Mouse (Mus musculus) MEL (cell line): ENCODE measurements at regions not wholly inside any gene's neighbourhood (a gene's known extent, or its start where the extent isn't known, plus 50 kb on each side); places are given as distances from the start of the nearest gene placed in this dataset.

Source experiments
- DNase-seq: peaks from one replicate; pipeline ENCODE4 v3.0.0; 2011; ENCODE audit warnings: low read depth, low spot score
- H3K27ac ChIP-seq: 2 replicates; pipeline ENCODE4 v1.5.1; 2012; ENCODE audit warnings: low read depth, mild to moderate bottlenecking, control low read depth, low read length, moderate library complexity; ENCODE audit not compliant: control insufficient read depth
- H3K27me3 ChIP-seq, 2 experiments: fragments of 150-350 bp in 1 of 2; sonication (generic) in 1 of 2; 2 replicates each; pipeline ENCODE4 v1.6.1; 2012; ENCODE audit warnings: low read length in 2 of 2, mild to moderate bottlenecking in 2 of 2, improper control_type of control experiment in 1 of 2, moderate library complexity in 1 of 2; ENCODE audit not compliant: insufficient read depth in 2 of 2, control insufficient read depth in 1 of 2
- H3K36me3 ChIP-seq, 2 experiments: 2 replicates each; pipeline ENCODE4 v1.6.1; 2012 to 2014; ENCODE audit warnings: low read length in 2 of 2, improper control_type of control experiment in 1 of 2, inconsistent platforms in 1 of 2, mild to moderate bottlenecking in 1 of 2; ENCODE audit not compliant: insufficient read depth in 2 of 2, control insufficient read depth in 1 of 2
- H3K4me1 ChIP-seq, 2 experiments: fragments of 150-350 bp in 1 of 2; sonication (generic) in 1 of 2; 2 replicates each; pipeline ENCODE4 v1.6.1; 2012; ENCODE audit warnings: low read length in 2 of 2, improper control_type of control experiment in 1 of 2, mild to moderate bottlenecking in 1 of 2; ENCODE audit not compliant: insufficient read depth in 2 of 2, control insufficient read depth in 1 of 2
- H3K4me3 ChIP-seq, 2 experiments: fragments of 150-350 bp in 1 of 2; sonication (generic) in 1 of 2; 2 replicates each; pipeline ENCODE4 v1.5.1; 2012; ENCODE audit warnings: low read depth in 2 of 2, low read length in 2 of 2, mild to moderate bottlenecking in 2 of 2, moderate library complexity in 2 of 2, control low read depth in 1 of 2, improper control_type of control experiment in 1 of 2; ENCODE audit not compliant: control insufficient read depth in 1 of 2, insufficient read depth in 1 of 2
- H3K79me2 ChIP-seq: 2 replicates; pipeline ENCODE4 v1.6.1; 2012; ENCODE audit warnings: mild to moderate bottlenecking, low read length, moderate library complexity; ENCODE audit not compliant: control insufficient read depth, poor library complexity, insufficient read depth
- H3K9ac ChIP-seq: 2 replicates; pipeline ENCODE4 v1.6.1; 2012; ENCODE audit warnings: low read depth, mild to moderate bottlenecking, control low read depth, low read length, moderate library complexity; ENCODE audit not compliant: control insufficient read depth, poor library complexity, severe bottlenecking
- H3K9me3 ChIP-seq: fragments of 150-350 bp; sonication (generic); replicated peaks from 2 replicates; pipeline ENCODE4 v1.6.1; 2012; ENCODE audit warnings: mild to moderate bottlenecking, low read length, improper control_type of control experiment, moderate library complexity; ENCODE audit not compliant: insufficient read depth
- BHLHE40 ChIP-seq: IDR thresholded peaks from 2 replicates; pipeline ENCODE4 v1.6.1; 2012; ENCODE audit warnings: low read depth, mild to moderate bottlenecking, inconsistent platforms, low read length, improper control_type of control experiment, borderline replicate concordance
- CHD1 ChIP-seq: IDR thresholded peaks from 2 replicates; pipeline ENCODE4 v1.6.1; 2012; ENCODE audit warnings: low read depth, mild to moderate bottlenecking, inconsistent platforms, low read length, improper control_type of control experiment
- CHD2 ChIP-seq: IDR thresholded peaks from 2 replicates; pipeline ENCODE4 v1.6.1; 2011; ENCODE audit warnings: low read length, improper control_type of control experiment
- E2F4 ChIP-seq: IDR thresholded peaks from 2 replicates; pipeline ENCODE4 v1.6.1; 2011; ENCODE audit warnings: low read depth, low read length, improper control_type of control experiment, borderline replicate concordance
- ETS1 ChIP-seq: IDR thresholded peaks from 2 replicates; pipeline ENCODE4 v1.6.1; 2012; ENCODE audit warnings: low read depth, mild to moderate bottlenecking, inconsistent platforms, low read length, improper control_type of control experiment, moderate library complexity
- GABPA ChIP-seq: IDR thresholded peaks from 2 replicates; pipeline ENCODE4 v1.6.1; 2012; ENCODE audit warnings: low read depth, mild to moderate bottlenecking, inconsistent platforms, low read length, improper control_type of control experiment, moderate library complexity
- GATA1 ChIP-seq: IDR thresholded peaks from 2 replicates; pipeline ENCODE4 v1.6.1; 2011; ENCODE audit warnings: low read depth, low read length, improper control_type of control experiment
- KAT2A ChIP-seq: conservative IDR thresholded peaks from 2 replicates; pipeline ENCODE4 v1.6.1; 2012; ENCODE audit warnings: low read depth, low read length, improper control_type of control experiment, inconsistent platforms
- MAZ ChIP-seq: IDR thresholded peaks from 2 replicates; pipeline ENCODE4 v1.6.1; 2012; ENCODE audit warnings: low read depth, mild to moderate bottlenecking, inconsistent platforms, low read length, improper control_type of control experiment
- MEF2A ChIP-seq: IDR thresholded peaks from 2 replicates; pipeline ENCODE4 v1.6.1; 2014; ENCODE audit warnings: low read depth, mild to moderate bottlenecking, inconsistent platforms, low read length, improper control_type of control experiment; ENCODE audit not compliant: poor library complexity, insufficient replicate concordance, severe bottlenecking; ENCODE audit errors: extremely low read depth
- MXI1 ChIP-seq: IDR thresholded peaks from 2 replicates; pipeline ENCODE4 v1.6.1; 2011; ENCODE audit warnings: mild to moderate bottlenecking, low read depth, low read length, improper control_type of control experiment
- MYB ChIP-seq: IDR thresholded peaks from 2 replicates; pipeline ENCODE4 v1.6.1; 2011; ENCODE audit warnings: mild to moderate bottlenecking, low read depth, low read length, improper control_type of control experiment
- NRF1 ChIP-seq: IDR thresholded peaks from 2 replicates; pipeline ENCODE4 v1.6.1; 2014; ENCODE audit warnings: low read depth, mild to moderate bottlenecking, inconsistent platforms, low read length, improper control_type of control experiment, moderate library complexity; ENCODE audit not compliant: poor library complexity, insufficient read depth, severe bottlenecking
- POLR2A ChIP-seq, 2 experiments: IDR thresholded peaks; 2 replicates each; pipeline ENCODE4 v1.6.1; 2011 to 2012; ENCODE audit warnings: low read length in 2 of 2, mild to moderate bottlenecking in 2 of 2, control low read depth in 1 of 2, improper control_type of control experiment in 1 of 2, low read depth in 1 of 2, moderate library complexity in 1 of 2; ENCODE audit not compliant: control insufficient read depth in 1 of 2, insufficient read depth in 1 of 2, poor library complexity in 1 of 2
- POLR2AphosphoS2 ChIP-seq: IDR thresholded peaks from 2 replicates; pipeline ENCODE4 v1.6.1; 2011; ENCODE audit warnings: low read length, improper control_type of control experiment
- RCOR1 ChIP-seq: IDR thresholded peaks from 2 replicates; pipeline ENCODE4 v1.6.1; 2012; ENCODE audit warnings: low read depth, mild to moderate bottlenecking, inconsistent platforms, low read length, improper control_type of control experiment
- SMC3 ChIP-seq: IDR thresholded peaks from 2 replicates; pipeline ENCODE4 v1.6.1; 2011; ENCODE audit warnings: low read depth, low read length, improper control_type of control experiment
- TAL1 ChIP-seq: IDR thresholded peaks from 2 replicates; pipeline ENCODE4 v1.6.1; 2012; ENCODE audit warnings: mild to moderate bottlenecking, inconsistent platforms, low read length, moderate library complexity, mixed read lengths
- TCF12 ChIP-seq: IDR thresholded peaks from 2 replicates; pipeline ENCODE4 v1.6.1; 2014; ENCODE audit warnings: low read depth, mild to moderate bottlenecking, inconsistent platforms, low read length, improper control_type of control experiment, moderate library complexity
- UBTF ChIP-seq: IDR thresholded peaks from 2 replicates; pipeline ENCODE4 v1.6.1; 2012; ENCODE audit warnings: low read depth, mild to moderate bottlenecking, inconsistent platforms, low read length, improper control_type of control experiment, moderate library complexity, borderline replicate concordance; ENCODE audit not compliant: insufficient read depth
- USF1 ChIP-seq: IDR thresholded peaks from 2 replicates; pipeline ENCODE4 v1.6.1; 2014; ENCODE audit warnings: low read depth, mild to moderate bottlenecking, inconsistent platforms, low read length, improper control_type of control experiment, moderate library complexity
- USF2 ChIP-seq, 2 experiments: IDR thresholded peaks; 2 replicates each; pipeline ENCODE4 v1.6.1; 2011 to 2012; ENCODE audit warnings: improper control_type of control experiment in 2 of 2, low read length in 2 of 2, borderline replicate concordance in 1 of 2, inconsistent platforms in 1 of 2, low read depth in 1 of 2, mild to moderate bottlenecking in 1 of 2; ENCODE audit not compliant: insufficient read depth in 1 of 2
- ZMIZ1 ChIP-seq: IDR thresholded peaks from 2 replicates; pipeline ENCODE4 v1.6.1; 2012; ENCODE audit warnings: low read depth, mild to moderate bottlenecking, inconsistent platforms, low read length, improper control_type of control experiment, moderate library complexity
- ZNF384 ChIP-seq: IDR thresholded peaks from 2 replicates; pipeline ENCODE4 v1.6.1; 2012; ENCODE audit warnings: low read depth, mild to moderate bottlenecking, inconsistent platforms, low read length, improper control_type of control experiment

DNA sequence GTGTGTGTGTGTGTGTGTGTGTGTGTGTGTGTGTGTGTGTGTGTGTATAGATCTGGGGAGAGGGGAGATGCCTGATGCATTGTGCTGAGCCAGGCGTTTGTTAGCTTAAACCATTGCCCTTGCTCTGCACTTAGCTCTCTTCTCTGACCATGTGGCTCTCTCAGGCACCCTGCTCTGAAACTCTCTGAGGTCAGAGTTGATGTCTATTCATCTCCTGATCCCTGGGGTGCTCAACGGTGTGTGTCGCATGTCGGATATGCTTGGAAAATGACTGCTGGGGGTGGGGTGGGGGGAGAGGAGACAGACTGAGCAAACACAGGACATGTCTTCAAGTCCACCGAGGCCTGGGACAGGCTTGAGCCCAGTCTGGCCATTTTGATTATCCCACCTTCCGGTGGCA lies 446.4 kb downstream of the Tshz3 start:
- no peak overlapping the region for H3K4me3 ChIP-seq
- H3K4me1 ChIP-seq = no peaks in the 10 kb centered on the region
- no peak overlapping the region for H3K27ac ChIP-seq
- no peaks in the 10 kb centered on the region for H3K36me3 ChIP-seq
- no peaks in the 10 kb centered on the region for H3K27me3 ChIP-seq
- no peaks in the 10 kb centered on the region for H3K9me3 ChIP-seq
- TF ChIP-seq KAT2A (no peak), MXI1 (no peak), CHD1 (no peak), SMC3 (no peak), MEF2A (no peak), GABPA (no peak), NRF1 (no peak), MYB (no peak), POLR2AphosphoS2 (no peak), ETS1 (no peak), UBTF (no peak), ZNF384 (no peak), RCOR1 (no peak)
- DNase-seq = no peak
- no peak overlapping the region for H3K9ac ChIP-seq
- no peaks in the 10 kb centered on the region for H3K79me2 ChIP-seq

DNA sequence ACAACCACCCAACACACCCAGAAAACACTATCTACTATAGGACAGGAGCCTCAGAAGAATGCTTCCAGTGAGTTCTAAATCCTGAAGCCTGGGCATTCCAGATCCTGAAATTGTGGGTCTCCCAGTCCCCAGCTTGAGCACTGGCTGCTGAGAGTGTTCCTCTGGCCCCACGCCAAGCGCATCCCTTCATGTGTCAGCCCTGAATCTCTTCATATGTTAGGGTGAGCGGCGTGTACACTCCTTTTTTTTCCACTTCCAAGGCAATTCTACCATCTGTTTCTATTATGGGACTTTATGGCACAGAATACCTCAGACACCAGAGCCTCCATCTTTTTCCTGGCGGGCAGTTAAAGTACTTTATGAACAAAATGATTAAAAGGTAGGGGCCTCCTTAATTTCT lies 451.8 kb downstream of the Tshz3 start:
- Histone ChIP-seq H3K27ac (no peak overlapping the region), H3K9ac (no peak overlapping the region), H3K27me3 (no peaks in the 10 kb centered on the region), H3K4me1 (no peaks in the 10 kb centered on the region), H3K4me3 (no peak overlapping the region), H3K36me3 (no peaks in the 10 kb centered on the region), H3K79me2 (no peaks in the 10 kb centered on the region)
- DNase-seq = no peak
- TF ChIP-seq ZMIZ1 = no peak
- TF ChIP-seq CHD2 = no peak
- no peak for TF ChIP-seq TCF12
- TF ChIP-seq MAZ = no peak
- no peak for TF ChIP-seq MXI1
- TF ChIP-seq ZNF384 = no peak
- no peak for TF ChIP-seq POLR2A (IDR thresholded peaks at IDR 0.05; ENCODE audit: control insufficient read depth in 1 of 2, insufficient read depth in 1 of 2, low read depth in 1 of 2, low read length in 2 of 2, poor library complexity in 1 of 2)
- no peak for TF ChIP-seq GATA1
- no peak for TF ChIP-seq KAT2A
- TF ChIP-seq BHLHE40 = no peak
- TF ChIP-seq TAL1 = no peak
- no peak for TF ChIP-seq USF2 (IDR thresholded peaks at IDR 0.05; ENCODE audit: borderline replicate concordance in 1 of 2, insufficient read depth in 1 of 2, low read depth in 1 of 2, low read length in 2 of 2)
- no peak for TF ChIP-seq GABPA
- no peak for TF ChIP-seq E2F4
- no peak for TF ChIP-seq USF1
- TF ChIP-seq, all 39 proteins: peak for 0
- no peaks in the 10 kb centered on the region for H3K9me3 ChIP-seq
